Mouse (Mus musculus) gastrocnemius, postnatal 36 days (tissue): ENCODE results near the gene Foxf2. TPM values are rescaled to one million over a fixed set of nuclear protein-coding genes. Genes with fewer than 3 reads are reported as not detected.
A peak's percentile ranks its signal among the peaks of the same experiment; 100 is the strongest.

ENCODE experiments used
- DNase-seq, 2 experiments: peaks; one replicate each; pipeline ENCODE4 v3.0.0; 2022
- intact Hi-C: fragments of 180-260 bp; cut with DNase I; formaldehyde crosslinking; loops from one replicate; pipeline ENCODE4 v1.15.1; 2025
- total RNA-seq, 2 experiments: library from RNA; stranded (reverse); gene quantifications; 2 replicates each; pipeline ENCODE4 v1.2.3; 2021

Gene Foxf2
- total RNA-seq, 2 experiments from 2014 or later = not detected

GRCm38 (mm10) chr13:31623906-31624860 is 1.4 kb upstream of the Foxf2 start:
- DNase-seq = no peak
- intact Hi-C loops = loop anchor here (10.0 kb wide), 1 partner anchor 419 kb away; no protein-coding TSS in a partner anchor

- no peak for DNase-seq
- intact Hi-C loops = loop anchor here (10.0 kb wide), 1 partner anchor 420 kb away; no protein-coding TSS in a partner anchor
Measured at GRCm38 (mm10) chr13:31624966-31625332, 667 bp upstream of the Foxf2 start.

- DNase-seq = no peak
- intact Hi-C loops = loop anchor here (10.0 kb wide), 1 partner anchor 421 kb away; no protein-coding TSS in a partner anchor
Measured at GRCm38 (mm10) chr13:31626183-31626801, 676 bp downstream of the Foxf2 start.

- DNase-seq = no peak
- intact Hi-C loops = loop anchor here (10.0 kb wide), 1 partner anchor 422 kb away; no protein-coding TSS in a partner anchor
Measured at GRCm38 (mm10) chr13:31626991-31627625, 1.5 kb downstream of the Foxf2 start.

- intact Hi-C loops = loop anchor here (10.0 kb wide), 1 partner anchor 423 kb away; no protein-coding TSS in a partner anchor
- no peak for DNase-seq
Measured at GRCm38 (mm10) chr13:31627864-31628690, 2.5 kb downstream of the Foxf2 start.

- no peak for DNase-seq
- intact Hi-C loops = loop anchor here (10.0 kb wide), 1 partner anchor 424 kb away; no protein-coding TSS in a partner anchor
Measured at GRCm38 (mm10) chr13:31628691-31629180, 3.1 kb downstream of the Foxf2 start.

GRCm38 (mm10) chr13:31629321-31629851 is 3.8 kb downstream of the Foxf2 start:
- DNase-seq = no peak
- intact Hi-C loops = loop anchor here (10.0 kb wide), 1 partner anchor 425 kb away; no protein-coding TSS in a partner anchor

- intact Hi-C loops = no loop called here
- DNase-seq = no peak
Measured at GRCm38 (mm10) chr13:31630051-31630450, 4.4 kb downstream of the Foxf2 start.

GRCm38 (mm10) chr13:31630551-31630950 is 4.9 kb downstream of the Foxf2 start:
- intact Hi-C loops = no loop called here
- DNase-seq = no peak

GRCm38 (mm10) chr13:31631291-31631690 is 5.7 kb downstream of the Foxf2 start:
- no peak for DNase-seq
- intact Hi-C loops = no loop called here

- intact Hi-C loops = no loop called here
- DNase-seq = peak; percentile 45 to 59
Measured at GRCm38 (mm10) chr13:31632450-31632849, 6.8 kb downstream of the Foxf2 start.

GRCm38 (mm10) chr13:31633259-31633658 is 7.6 kb downstream of the Foxf2 start:
- intact Hi-C loops = no loop called here
- no peak for DNase-seq

- DNase-seq = no peak
- intact Hi-C loops = no loop called here
Measured at GRCm38 (mm10) chr13:31635546-31635945, 9.9 kb downstream of the Foxf2 start.

GRCm38 (mm10) chr13:31641517-31641916 is 15.9 kb downstream of the Foxf2 start:
- intact Hi-C loops = no loop called here
- DNase-seq = no peak

GRCm38 (mm10) chr13:31652131-31652745 is 26.6 kb downstream of the Foxf2 start:
- intact Hi-C loops = loop anchor here (10.0 kb wide), 1 partner anchor 567 kb away; no protein-coding TSS in a partner anchor
- no peak for DNase-seq

GRCm38 (mm10) chr13:31656249-31656648 is 30.6 kb downstream of the Foxf2 start:
- intact Hi-C loops = loop anchor here (10.0 kb wide), 1 partner anchor 571 kb away; no protein-coding TSS in a partner anchor
- no peak for DNase-seq

- DNase-seq = no peak
- intact Hi-C loops = loop anchor here (10.0 kb wide), 1 partner anchor 573 kb away; no protein-coding TSS in a partner anchor
Measured at GRCm38 (mm10) chr13:31658212-31658611, 32.6 kb downstream of the Foxf2 start.

- intact Hi-C loops = loop anchor here (10.0 kb wide), 1 partner anchor 574 kb away; no protein-coding TSS in a partner anchor
- peak in 1 of 2 experiments; percentile 11 for DNase-seq
Measured at GRCm38 (mm10) chr13:31658963-31659362, 33.3 kb downstream of the Foxf2 start.

GRCm38 (mm10) chr13:31661211-31661610 is 35.6 kb downstream of the Foxf2 start:
- intact Hi-C loops = no loop called here
- no peak for DNase-seq
